Mouse (Mus musculus): Measurements from ENCODE around the gene Gabrr3. TPM values are rescaled to one million over a fixed set of nuclear protein-coding genes. Genes with fewer than 3 reads are reported as not detected.

Gabrr3 gene
- polyA plus RNA-seq, 1 experiment from 2014 or later = not detected

- Histone ChIP-seq H3K36me3 (ENCODE audit: control insufficient read depth, insufficient read depth, low read length) (peaks cover 4% of the 10 kb centered on the region; the same call in 1 of the 2 replicates), H3K4me3 (ENCODE audit: low read depth, low read length) (no peak overlapping the region), H3K4me1 (ENCODE audit: control insufficient read depth, insufficient read depth, low read length) (no peaks in the 10 kb centered on the region), H3K27ac (ENCODE audit: low read length) (no peak overlapping the region), H3K9me3 (ENCODE audit: control insufficient read depth, low read depth, low read length) (no peaks in the 10 kb centered on the region), H3K4me2 (replicated peaks; ENCODE audit: low read depth, low read length) (no peak overlapping the region), H3K27me3 (ENCODE audit: control insufficient read depth, insufficient read depth, low read length) (no peaks in the 10 kb centered on the region), H3K9ac (replicated peaks; ENCODE audit: low read depth, low read length) (no peak overlapping the region)
- no peak for ATAC-seq (ENCODE audit: insufficient number of reproducible peaks, insufficient read depth, low FRiP score, low read depth)
- 18% methylated on average over 1 of the region's 1 CpGs for WGBS
These were observed 67.7 kb downstream of the Gabrr3 start for GRCm38 (mm10) chr16:59474788-59475187.

- H3K27me3 ChIP-seq (ENCODE audit: control insufficient read depth, insufficient read depth, low read length) = no peaks in the 10 kb centered on the region
- no peaks in the 10 kb centered on the region for H3K4me1 ChIP-seq (ENCODE audit: control insufficient read depth, insufficient read depth, low read length)
- peaks cover 5% of the 10 kb centered on the region; the same call in 1 of the 2 replicates for H3K36me3 ChIP-seq (ENCODE audit: control insufficient read depth, insufficient read depth, low read length)
- H3K4me3 ChIP-seq (ENCODE audit: low read depth, low read length) = no peak overlapping the region
- no peak overlapping the region for H3K27ac ChIP-seq (ENCODE audit: low read length)
- WGBS = 88% methylated on average over 3 of the region's 3 CpGs
- H3K4me2 ChIP-seq (replicated peaks; ENCODE audit: low read depth, low read length) = no peak overlapping the region
- H3K9ac ChIP-seq (replicated peaks; ENCODE audit: low read depth, low read length) = no peak overlapping the region
- no peak for ATAC-seq (ENCODE audit: insufficient number of reproducible peaks, insufficient read depth, low FRiP score, low read depth)
- H3K9me3 ChIP-seq (ENCODE audit: control insufficient read depth, low read depth, low read length) = no peaks in the 10 kb centered on the region
These were observed 70.8 kb downstream of the Gabrr3 start for GRCm38 (mm10) chr16:59477955-59478354.

DNA sequence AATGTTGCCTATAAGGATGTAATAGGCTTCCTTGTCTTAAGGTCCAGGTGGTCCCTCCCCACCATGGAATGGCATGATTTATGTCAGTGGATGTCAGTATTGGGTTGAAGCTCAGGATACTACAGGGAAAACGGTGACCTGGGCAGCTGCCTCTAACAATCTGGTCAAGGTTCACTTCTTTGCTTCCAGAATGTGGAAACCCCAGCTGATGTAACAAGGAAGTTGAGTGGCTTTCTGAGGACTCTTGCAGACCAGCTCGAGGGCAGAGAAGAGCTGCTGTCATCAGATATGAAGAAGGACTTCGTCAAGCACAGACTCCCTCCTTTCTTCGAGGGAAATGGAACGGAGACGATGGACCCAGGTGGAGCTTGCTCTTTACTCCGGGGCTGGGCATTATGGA is 80.1 kb downstream of the Gabrr3 start:
- H3K27ac ChIP-seq (ENCODE audit: low read length) = peak overlapping the region; percentile 39; the same call in 1 of the 2 replicates
- WGBS = 89% methylated on average over 7 of the region's 7 CpGs
- no peak for ATAC-seq (ENCODE audit: insufficient number of reproducible peaks, insufficient read depth, low FRiP score, low read depth)

DNA sequence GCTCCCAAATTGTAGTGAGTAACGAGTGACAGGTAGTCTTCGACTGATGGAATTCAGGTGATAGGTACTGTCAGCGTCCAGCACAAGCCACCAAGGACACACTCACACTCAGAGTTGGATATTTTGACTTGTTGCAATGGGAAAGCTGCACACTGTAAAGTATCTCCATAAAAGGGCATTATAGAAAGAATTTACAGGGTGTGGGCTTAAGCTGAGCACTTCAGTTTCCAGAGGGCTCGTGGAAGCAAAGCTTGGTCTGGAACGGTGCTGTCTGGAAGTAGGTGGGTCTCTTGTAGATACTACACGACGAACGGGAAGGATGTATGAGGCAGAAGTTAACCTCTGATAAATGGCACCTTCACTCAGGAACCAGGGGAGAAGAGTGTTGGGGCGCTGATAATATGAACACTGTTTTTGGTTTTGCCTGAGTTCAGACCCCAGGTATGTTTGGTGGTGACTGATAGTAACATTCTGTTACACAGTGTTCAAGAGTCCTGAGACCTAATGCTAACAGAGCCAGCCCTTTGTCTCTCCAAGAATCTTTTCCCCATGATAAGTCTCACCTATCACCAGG is 80.9 kb downstream of the Gabrr3 start:
- H3K4me3 ChIP-seq (ENCODE audit: low read depth, low read length) = no peak overlapping the region
- no peaks in the 10 kb centered on the region for H3K27me3 ChIP-seq (ENCODE audit: control insufficient read depth, insufficient read depth, low read length)
- WGBS = 85% methylated on average over 9 of the region's 9 CpGs
- peaks cover 50% of the 10 kb centered on the region for H3K36me3 ChIP-seq (ENCODE audit: control insufficient read depth, insufficient read depth, low read length)
- H3K9me3 ChIP-seq (ENCODE audit: control insufficient read depth, low read depth, low read length) = no peaks in the 10 kb centered on the region
- no peaks in the 10 kb centered on the region for H3K4me1 ChIP-seq (ENCODE audit: control insufficient read depth, insufficient read depth, low read length)
- ATAC-seq (ENCODE audit: insufficient number of reproducible peaks, insufficient read depth, low FRiP score, low read depth) = 0 out of 2 replicates have a peak, but pooled peaks have one; percentile 56
- no peak overlapping the region for H3K4me2 ChIP-seq (replicated peaks; ENCODE audit: low read depth, low read length)
- peak overlapping the region; percentile 39; the same call in 1 of the 2 replicates for H3K27ac ChIP-seq (ENCODE audit: low read length)
- no peak overlapping the region for H3K9ac ChIP-seq (replicated peaks; ENCODE audit: low read depth, low read length)

More for the DNA sequence above, 80.1 kb downstream of the Gabrr3 start:
- H3K9me3 ChIP-seq (ENCODE audit: control insufficient read depth, low read depth, low read length) = no peaks in the 10 kb centered on the region
- no peaks in the 10 kb centered on the region for H3K27me3 ChIP-seq (ENCODE audit: control insufficient read depth, insufficient read depth, low read length)
- no peaks in the 10 kb centered on the region for H3K4me1 ChIP-seq (ENCODE audit: control insufficient read depth, insufficient read depth, low read length)
- H3K4me2 ChIP-seq (replicated peaks; ENCODE audit: low read depth, low read length) = no peak overlapping the region
- no peak overlapping the region for H3K9ac ChIP-seq (replicated peaks; ENCODE audit: low read depth, low read length)
- H3K4me3 ChIP-seq (ENCODE audit: low read depth, low read length) = no peak overlapping the region
- H3K36me3 ChIP-seq (ENCODE audit: control insufficient read depth, insufficient read depth, low read length) = peaks cover 44% of the 10 kb centered on the region

DNA sequence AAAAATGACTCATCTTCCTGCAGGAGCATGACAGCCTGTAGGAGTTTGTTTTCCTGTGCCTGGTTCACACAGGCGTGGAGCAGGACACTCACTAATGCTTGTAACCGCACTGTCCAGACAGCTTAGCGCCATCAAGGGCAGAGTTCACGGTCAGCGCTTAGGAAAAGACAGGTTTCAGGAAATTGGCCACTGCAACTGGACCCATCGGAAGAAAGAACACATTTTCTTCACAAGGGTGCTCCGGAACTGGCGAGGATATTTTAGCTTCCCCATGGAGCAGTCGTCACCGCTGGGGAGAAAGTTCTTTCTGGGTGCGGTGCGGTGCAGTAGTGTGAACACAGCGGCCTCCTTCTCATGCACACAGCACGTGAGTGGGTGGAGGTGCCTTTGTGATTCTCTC is 86.1 kb downstream of the Gabrr3 start:
- no peak overlapping the region for H3K9ac ChIP-seq (replicated peaks; ENCODE audit: low read depth, low read length)
- no peak overlapping the region for H3K27ac ChIP-seq (ENCODE audit: low read length)
- ATAC-seq (ENCODE audit: insufficient number of reproducible peaks, insufficient read depth, low FRiP score, low read depth) = no peak
- 90% methylated on average over 14 of the region's 14 CpGs for WGBS
- H3K36me3 ChIP-seq (ENCODE audit: control insufficient read depth, insufficient read depth, low read length) = peaks cover 43% of the 10 kb centered on the region
- H3K9me3 ChIP-seq (ENCODE audit: control insufficient read depth, low read depth, low read length) = no peaks in the 10 kb centered on the region
- no peak overlapping the region for H3K4me2 ChIP-seq (replicated peaks; ENCODE audit: low read depth, low read length)
- no peaks in the 10 kb centered on the region for H3K4me1 ChIP-seq (ENCODE audit: control insufficient read depth, insufficient read depth, low read length)
- no peak overlapping the region for H3K4me3 ChIP-seq (ENCODE audit: low read depth, low read length)
- no peaks in the 10 kb centered on the region for H3K27me3 ChIP-seq (ENCODE audit: control insufficient read depth, insufficient read depth, low read length)

DNA sequence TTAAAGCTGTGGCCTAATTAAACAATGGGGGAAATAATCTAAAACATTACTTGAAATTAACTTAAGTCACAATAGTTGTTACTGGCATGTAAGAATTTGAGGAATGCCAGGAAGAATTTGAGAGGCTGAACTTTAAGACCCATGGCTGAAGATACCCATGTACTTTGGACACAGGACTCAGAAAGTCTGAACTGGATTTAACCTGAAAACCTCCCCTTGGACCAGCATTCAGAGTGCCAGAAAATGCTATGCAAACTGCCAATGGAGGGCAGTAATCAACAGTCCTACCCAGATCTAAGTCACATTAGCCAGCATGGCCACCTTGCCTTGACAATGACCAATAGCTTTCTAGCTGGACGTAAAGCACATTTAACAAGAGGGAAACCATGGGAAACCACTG is 90.8 kb downstream of the Gabrr3 start:
- Histone ChIP-seq H3K27me3 (ENCODE audit: control insufficient read depth, insufficient read depth, low read length) (no peaks in the 10 kb centered on the region), H3K4me3 (ENCODE audit: low read depth, low read length) (no peak overlapping the region), H3K27ac (ENCODE audit: low read length) (no peak overlapping the region), H3K9me3 (ENCODE audit: control insufficient read depth, low read depth, low read length) (no peaks in the 10 kb centered on the region), H3K36me3 (ENCODE audit: control insufficient read depth, insufficient read depth, low read length) (peaks cover 16% of the 10 kb centered on the region), H3K4me1 (ENCODE audit: control insufficient read depth, insufficient read depth, low read length) (no peaks in the 10 kb centered on the region), H3K9ac (replicated peaks; ENCODE audit: low read depth, low read length) (no peak overlapping the region), H3K4me2 (replicated peaks; ENCODE audit: low read depth, low read length) (no peak overlapping the region)
- no peak for ATAC-seq (ENCODE audit: insufficient number of reproducible peaks, insufficient read depth, low FRiP score, low read depth)
- WGBS = 62% methylated on average over 1 of the region's 1 CpGs

DNA sequence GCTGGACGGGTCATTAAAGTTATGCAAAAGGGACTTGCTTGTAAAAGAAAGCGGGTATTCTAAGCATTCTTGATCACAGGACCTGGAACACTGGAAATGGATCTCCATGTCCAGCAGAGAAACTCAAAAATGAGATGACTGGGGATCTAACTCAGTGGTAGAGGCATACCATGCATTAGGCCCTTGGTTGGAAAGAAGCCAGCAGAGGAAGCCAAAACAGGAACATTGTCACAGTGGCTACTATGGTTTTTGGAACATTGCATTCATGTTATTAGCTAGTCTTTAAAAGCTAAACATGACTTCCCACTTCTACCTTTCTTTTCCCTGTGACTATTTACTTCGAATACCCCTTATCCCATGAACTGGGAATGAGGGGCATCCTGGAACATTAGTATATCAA is 92.0 kb downstream of the Gabrr3 start:
- Histone ChIP-seq H3K9me3 (ENCODE audit: control insufficient read depth, low read depth, low read length) (no peaks in the 10 kb centered on the region), H3K4me3 (ENCODE audit: low read depth, low read length) (no peak overlapping the region), H3K36me3 (ENCODE audit: control insufficient read depth, insufficient read depth, low read length) (peaks cover 7% of the 10 kb centered on the region; the same call in 1 of the 2 replicates), H3K4me1 (ENCODE audit: control insufficient read depth, insufficient read depth, low read length) (no peaks in the 10 kb centered on the region), H3K9ac (replicated peaks; ENCODE audit: low read depth, low read length) (no peak overlapping the region), H3K27ac (ENCODE audit: low read length) (no peak overlapping the region), H3K27me3 (ENCODE audit: control insufficient read depth, insufficient read depth, low read length) (no peaks in the 10 kb centered on the region), H3K4me2 (replicated peaks; ENCODE audit: low read depth, low read length) (no peak overlapping the region)
- no peak for ATAC-seq (ENCODE audit: insufficient number of reproducible peaks, insufficient read depth, low FRiP score, low read depth)
- 90% methylated on average over 3 of the region's 3 CpGs for WGBS

DNA sequence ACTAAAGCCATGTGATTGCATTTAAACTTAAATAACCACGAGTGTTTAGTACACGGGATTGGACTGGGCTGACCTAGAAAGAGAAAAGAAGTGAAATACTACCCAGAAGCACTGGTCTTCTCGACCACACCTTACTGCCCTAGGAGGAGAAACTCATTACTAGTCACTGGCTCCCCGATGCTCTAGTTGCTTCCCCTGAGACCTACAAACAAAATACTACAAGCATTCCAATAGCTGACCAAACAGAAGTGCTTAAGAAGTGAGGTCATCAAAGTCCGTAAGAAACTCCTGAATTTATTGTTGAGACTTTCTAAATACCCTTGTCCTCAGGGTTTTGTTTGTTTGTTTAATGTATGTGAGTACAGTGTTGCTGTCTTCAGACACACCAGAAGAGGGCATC is 102.7 kb downstream of the Gabrr3 start:
- ATAC-seq (ENCODE audit: insufficient number of reproducible peaks, insufficient read depth, low FRiP score, low read depth) = no peak
- Histone ChIP-seq H3K27me3 (ENCODE audit: control insufficient read depth, insufficient read depth, low read length) (no peaks in the 10 kb centered on the region), H3K9me3 (ENCODE audit: control insufficient read depth, low read depth, low read length) (no peaks in the 10 kb centered on the region), H3K27ac (ENCODE audit: low read length) (no peak overlapping the region), H3K4me1 (ENCODE audit: control insufficient read depth, insufficient read depth, low read length) (no peaks in the 10 kb centered on the region), H3K9ac (replicated peaks; ENCODE audit: low read depth, low read length) (no peak overlapping the region), H3K4me3 (ENCODE audit: low read depth, low read length) (no peak overlapping the region), H3K36me3 (ENCODE audit: control insufficient read depth, insufficient read depth, low read length) (peaks cover 3% of the 10 kb centered on the region; the same call in 1 of the 2 replicates), H3K4me2 (replicated peaks; ENCODE audit: low read depth, low read length) (no peak overlapping the region)
- 90% methylated on average over 5 of the region's 5 CpGs for WGBS
